Mouse (Mus musculus) urinary bladder, postnatal 36 days (tissue): ENCODE measurements around the gene Golga4.

ENCODE experiments used
- DNase-seq, 2 experiments: peaks; one replicate each; pipeline ENCODE4 v3.0.0; 2022; ENCODE audit warnings: low spot score in 2 of 2, mixed read lengths in 1 of 2

The Golga4 gene

GRCm38 (mm10) chr9:118521659-118522058 lies 15.6 kb downstream of the Golga4 start:
- no peak for DNase-seq

DNA sequence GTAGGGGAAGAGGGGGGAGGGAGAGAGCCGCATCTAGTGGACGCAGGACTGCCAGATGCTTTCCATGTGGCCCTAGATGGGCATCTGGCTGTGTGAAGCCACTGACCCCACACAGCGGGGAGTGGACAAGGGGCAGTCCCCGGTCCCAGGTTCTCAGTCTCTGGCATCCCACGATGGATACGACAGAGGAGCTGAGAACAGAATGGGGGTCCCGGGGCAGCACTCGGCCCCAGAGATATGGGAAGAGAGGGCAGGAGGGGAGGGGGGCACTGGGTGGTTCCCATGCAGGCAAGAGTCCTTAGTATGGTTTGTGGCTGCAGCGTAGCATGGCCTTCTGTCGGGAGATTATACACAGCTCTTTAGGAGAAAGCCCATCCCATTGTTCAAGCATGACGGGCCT lies 17.7 kb downstream of the Golga4 start:
- no peak for DNase-seq

DNA sequence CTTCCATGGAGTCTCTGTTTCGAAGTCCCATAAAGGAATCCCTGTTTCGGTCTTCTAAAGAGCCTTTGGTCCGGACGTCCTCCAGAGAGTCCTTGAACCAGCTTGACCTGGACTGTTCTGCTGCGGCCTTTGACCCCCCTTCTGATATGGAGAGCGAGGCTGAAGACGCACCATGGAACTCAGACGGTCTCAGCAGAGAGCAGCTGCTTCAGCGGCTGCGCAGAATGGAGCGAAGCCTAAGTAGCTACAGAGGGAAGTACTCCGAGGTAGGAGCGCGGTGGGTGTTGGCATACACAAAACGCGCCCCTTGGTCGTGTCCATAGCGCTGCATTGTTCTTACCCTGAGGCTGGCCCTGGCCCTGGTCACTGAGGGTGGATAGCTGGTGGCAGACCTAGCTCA lies 21.0 kb downstream of the Golga4 start:
- DNase-seq: no peak

GRCm38 (mm10) chr9:118529783-118530182 lies 23.7 kb downstream of the Golga4 start:
- DNase-seq: no peak

DNA sequence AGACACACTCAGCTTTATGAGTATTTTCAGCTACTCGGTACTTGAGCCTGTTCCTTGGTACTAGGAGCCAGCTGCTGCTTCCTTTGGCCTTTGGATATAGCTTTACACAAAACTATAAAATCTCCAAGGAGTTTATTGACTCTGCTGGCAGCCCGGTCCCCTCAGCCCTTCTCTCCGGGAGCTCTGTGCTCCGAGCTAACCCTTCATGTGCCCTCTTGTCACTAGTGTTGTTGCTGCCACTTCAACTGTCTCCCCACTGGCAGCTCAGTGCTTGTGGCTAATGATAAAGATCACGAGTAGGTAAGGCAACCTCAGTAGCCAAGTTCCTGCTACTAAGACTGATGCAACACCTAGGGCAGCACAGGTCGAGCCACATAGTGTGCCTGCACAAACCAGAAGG lies 24.6 kb downstream of the Golga4 start:
- DNase-seq: no peak

GRCm38 (mm10) chr9:118532516-118533205 lies 26.6 kb downstream of the Golga4 start:
- DNase-seq: no peak

DNA sequence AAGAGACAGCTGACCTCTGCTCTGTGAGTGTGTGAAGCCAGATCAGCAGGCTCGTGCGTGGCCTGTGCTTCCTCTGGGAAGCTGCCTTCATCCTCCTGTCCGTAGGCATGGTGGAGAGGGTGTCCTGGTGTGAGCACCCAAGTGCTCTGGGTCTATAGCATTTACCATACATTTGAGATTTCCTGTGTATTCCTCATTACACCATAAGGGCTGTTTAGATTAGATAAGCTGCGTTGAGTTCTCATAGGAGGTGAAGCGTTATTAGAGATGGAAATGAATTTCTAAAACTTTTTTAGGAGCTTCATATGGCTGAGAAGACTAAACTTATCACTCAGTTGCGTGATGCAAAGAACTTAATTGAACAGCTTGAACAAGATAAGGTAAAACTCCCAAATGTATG lies 30.9 kb downstream of the Golga4 start:
- DNase-seq: no peak

- DNase-seq: no peak
Measured at GRCm38 (mm10) chr9:118537463-118538339, 31.6 kb downstream of the Golga4 start.

GRCm38 (mm10) chr9:118541851-118542250 lies 35.8 kb downstream of the Golga4 start:
- no peak for DNase-seq

DNA sequence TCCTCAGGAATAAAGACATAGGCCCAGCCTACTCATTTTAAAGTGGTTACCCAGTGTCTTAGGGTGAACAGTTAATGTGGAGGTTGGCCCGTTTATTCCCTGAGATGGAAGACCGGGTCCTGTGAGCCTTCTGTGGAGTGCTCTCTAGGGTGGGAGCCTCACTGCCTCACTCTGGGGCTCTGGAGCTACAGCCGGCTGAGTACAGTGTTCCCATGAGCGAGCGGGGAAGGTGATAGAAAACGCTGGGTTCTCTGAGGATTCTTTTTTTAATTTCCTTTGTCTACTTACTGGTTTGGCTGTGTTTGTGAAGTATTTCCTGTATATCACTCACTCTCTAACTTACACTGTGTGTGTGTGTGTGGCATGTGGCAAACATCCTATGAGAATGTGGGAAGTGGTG lies 39.1 kb downstream of the Golga4 start:
- no peak for DNase-seq

- no peak for DNase-seq
Measured at GRCm38 (mm10) chr9:118548651-118549050, 42.6 kb downstream of the Golga4 start.

DNA sequence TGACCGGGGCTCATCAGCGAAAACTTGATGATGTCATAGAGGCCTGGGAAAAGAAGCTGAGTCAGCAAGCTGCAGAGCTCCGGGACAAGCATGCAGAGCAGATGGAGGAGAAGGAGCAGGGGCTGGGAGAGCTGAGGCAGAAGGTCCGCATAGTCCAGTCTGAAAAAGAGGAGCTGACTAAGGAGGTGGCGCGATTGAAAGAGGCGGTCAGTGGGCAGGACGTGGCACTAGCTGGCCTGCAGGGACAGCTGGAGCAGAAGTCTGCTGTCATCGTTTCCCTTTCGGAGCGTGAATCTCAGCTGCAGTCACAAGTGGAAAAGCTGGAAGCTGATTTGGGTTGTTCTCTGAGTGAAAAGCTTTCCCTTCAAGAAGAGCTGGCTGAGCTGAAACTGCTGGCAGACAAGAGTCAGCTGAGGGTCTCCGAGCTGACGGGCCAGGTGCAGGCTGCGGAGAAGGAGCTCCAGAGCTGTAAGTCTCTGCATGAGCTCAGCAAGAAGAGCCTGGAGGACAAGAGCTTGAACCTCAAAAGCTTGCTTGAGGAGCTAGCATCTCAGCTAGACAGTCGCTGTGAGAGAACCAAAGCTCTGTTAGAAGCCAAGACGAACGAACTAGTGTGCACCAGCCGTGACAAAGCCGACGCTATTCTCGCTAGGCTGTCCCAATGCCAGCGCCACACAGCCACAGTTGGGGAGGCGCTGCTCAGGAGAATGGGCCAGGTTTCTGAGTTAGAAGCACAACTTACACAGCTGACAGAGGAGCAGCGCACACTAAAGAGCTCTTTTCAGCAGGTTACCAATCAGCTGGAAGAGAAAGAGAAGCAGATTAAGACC lies 51.1 kb downstream of the Golga4 start:
- no peak for DNase-seq

GRCm38 (mm10) chr9:118563356-118563755 lies 57.3 kb downstream of the Golga4 start:
- DNase-seq: no peak

DNA sequence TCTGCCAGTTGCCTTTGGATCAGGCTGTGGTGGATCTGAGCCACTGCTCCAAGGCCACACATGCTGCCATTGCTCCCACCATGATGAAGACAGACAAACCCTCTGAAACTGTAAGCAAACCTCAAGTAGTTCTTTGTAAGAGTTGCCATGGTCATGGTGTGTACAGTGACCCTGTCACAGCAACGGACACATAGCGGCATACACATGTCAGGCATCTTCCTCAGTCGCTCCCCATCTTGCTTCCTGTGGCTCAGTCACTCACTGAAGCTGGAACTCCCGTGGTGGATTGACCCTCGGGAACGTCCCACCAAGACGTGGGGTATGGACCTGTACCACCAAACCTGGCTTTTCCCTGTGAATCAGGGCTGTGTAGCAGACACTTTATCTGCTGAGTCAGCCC lies 57.8 kb downstream of the Golga4 start:
- DNase-seq: no peak

DNA sequence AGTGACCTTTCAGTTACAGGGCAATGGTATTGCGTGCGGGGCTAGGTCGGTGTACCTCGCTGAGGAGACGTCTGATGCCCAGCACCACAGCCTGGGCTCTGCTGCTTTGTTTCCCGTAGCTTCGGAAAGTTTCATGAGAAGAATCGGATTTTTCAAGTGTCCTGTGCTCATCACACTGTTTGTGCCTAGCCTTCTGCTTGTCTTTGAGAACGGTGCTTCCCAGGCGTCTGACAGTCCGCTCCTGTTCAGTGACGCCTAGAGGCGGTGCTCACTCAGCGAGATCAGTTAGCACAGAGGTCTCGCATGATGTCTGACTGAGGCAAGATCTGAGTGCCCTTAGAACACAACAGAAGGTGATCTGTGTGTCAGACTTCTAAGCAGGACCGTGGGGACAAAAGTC lies 58.6 kb downstream of the Golga4 start:
- no peak for DNase-seq

DNA sequence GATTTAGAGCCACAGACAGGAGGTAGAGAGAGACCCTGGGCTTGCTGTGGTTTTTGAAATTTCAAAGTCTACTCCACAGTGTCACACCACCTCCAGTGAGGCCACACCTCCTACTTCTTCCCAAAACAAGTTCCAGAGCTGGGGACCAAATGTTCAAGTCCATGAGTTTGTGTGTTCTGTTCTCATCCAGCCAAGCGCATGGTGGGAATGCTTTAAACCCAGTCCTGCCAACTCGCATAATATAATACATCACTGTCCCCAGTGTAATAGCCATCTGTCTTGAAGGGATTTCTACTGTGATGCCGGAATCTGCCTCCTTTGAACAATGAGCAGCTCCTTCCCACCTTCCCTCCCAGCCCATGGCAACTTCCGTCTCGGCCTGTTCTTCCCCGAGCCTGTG lies 63.3 kb downstream of the Golga4 start:
- DNase-seq: no peak

DNA sequence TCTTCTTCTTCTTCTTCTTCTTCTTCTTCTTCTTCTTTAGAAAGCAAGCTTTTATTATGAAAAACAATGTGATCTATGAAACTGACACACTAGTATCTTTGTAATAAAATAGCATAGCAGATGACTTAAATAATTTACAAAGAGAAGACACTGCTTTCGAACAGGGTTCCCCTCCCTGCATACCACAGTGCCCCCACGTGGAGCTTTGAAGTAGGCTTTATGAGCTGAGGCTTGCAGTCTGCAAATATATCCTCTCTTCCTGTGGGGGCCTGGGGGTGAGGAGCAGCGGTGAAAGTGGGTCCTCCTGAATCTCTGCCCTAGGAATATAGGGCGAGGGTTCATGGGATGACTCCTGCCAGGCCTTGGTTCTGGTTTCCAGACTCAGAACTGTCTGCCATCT lies 64.8 kb downstream of the Golga4 start:
- DNase-seq: no peak

- DNase-seq: no peak
Measured at GRCm38 (mm10) chr9:118571701-118572100, 65.6 kb downstream of the Golga4 start.

GRCm38 (mm10) chr9:118574911-118575310 lies 68.8 kb downstream of the Golga4 start:
- no peak for DNase-seq

DNA sequence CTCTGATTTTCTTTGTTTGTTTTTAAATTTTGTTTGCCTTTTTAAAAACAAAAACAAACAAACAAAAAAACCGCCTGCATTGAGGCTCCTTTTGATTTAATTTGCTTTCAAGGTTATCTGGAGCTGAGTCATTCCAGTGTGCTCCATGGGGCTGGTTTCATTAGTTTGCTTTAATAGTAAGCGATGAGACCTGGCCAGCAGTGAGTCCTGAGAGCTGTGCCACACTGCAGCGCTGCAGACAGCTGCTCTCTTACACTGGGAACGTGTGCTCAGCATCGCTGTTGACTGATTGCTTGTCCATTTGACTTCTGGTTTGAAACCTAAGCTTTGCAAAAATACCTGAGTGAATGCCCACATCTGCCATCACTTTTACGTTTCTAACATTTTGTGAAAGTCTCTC lies 74.3 kb downstream of the Golga4 start:
- no peak for DNase-seq

DNA sequence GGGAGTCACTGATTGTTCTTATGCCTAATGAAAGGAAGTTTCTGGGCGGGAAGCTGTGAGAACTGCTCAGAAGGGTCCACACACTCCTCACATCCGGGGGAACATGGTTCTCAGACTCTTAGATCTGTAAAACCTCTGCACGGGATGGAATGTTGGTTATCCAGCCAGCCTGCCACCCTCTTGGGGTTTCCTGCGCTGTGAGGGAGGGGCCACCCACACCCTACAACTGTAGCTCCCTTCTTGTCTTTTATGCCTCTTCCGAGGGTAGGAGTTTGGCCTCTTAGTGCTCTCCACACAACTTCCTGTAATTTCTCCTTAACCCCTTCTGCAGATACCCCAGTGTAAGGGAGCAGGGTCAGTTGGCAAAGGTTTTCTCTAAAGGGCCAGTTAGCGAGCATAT lies 76.7 kb downstream of the Golga4 start:
- DNase-seq: no peak

GRCm38 (mm10) chr9:118584838-118585237 lies 78.8 kb downstream of the Golga4 start:
- DNase-seq: no peak
